Comparison of ENCODE assay signal across 23 mouse cellular contexts in the genomic region with DNA sequence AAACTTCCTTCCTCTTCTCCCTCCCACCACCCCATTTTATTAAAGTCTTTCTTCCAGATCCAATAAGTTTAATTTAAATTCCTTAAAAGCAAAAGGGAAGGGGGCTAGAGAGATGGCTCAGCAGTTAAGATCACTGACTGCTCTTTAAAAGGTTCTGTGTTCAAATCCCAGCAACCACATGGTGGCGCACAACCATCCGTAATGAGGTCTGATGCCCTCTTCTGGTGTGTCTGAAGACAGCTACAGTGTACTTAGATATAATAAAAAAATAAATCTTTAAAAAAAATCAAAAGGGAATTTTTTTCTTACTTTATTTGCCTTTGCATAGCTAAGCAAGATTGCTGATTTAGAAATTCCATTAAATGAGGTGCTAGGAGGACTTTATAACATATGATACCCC. TPM values are rescaled to one million over a fixed set of nuclear protein-coding genes. Genes with fewer than 3 reads are reported as not detected.
DNase-seq lines count a peak whose midpoint lies in the region; ATAC-seq and TF ChIP-seq lines count a peak whose summit lies in the region.
"Had no signal": no experiment of that assay in that cellular context is flagged by ENCODE, and none has a peak within 500 bp of the region (broad histone marks: within the 10 kb centered on the region; RNA-seq: fewer than 3 reads in every experiment).

No protein-coding gene starts in this region.

- TF ChIP-seq POLR2A in thymus, adult 2 months (IDR thresholded peaks at IDR 0.05; ENCODE audit: control insufficient read depth, extremely low read depth, insufficient read depth, low read length, poor library complexity): no peak

- H3K27me3 ChIP-seq in forebrain, postnatal 0 days (ENCODE audit: insufficient read depth, low read length): no peaks in the 10 kb centered on the region
- H3K27me3 ChIP-seq in forebrain, embryonic 12.5 days: no peaks in the 10 kb centered on the region
- no peaks in the 10 kb centered on the region for H3K27me3 ChIP-seq in kidney, postnatal 0 days (ENCODE audit: insufficient read depth, low read length)
- no peaks in the 10 kb centered on the region for H3K27me3 ChIP-seq in kidney, embryonic 14.5 days (ENCODE audit: control insufficient read depth, insufficient read depth, low read length)
- no peaks in the 10 kb centered on the region for H3K27me3 ChIP-seq in lung, postnatal 0 days (replicated peaks; ENCODE audit: insufficient read depth, low read length)
- no peaks in the 10 kb centered on the region for H3K27me3 ChIP-seq in thymus, adult 2 months (ENCODE audit: control insufficient read depth, insufficient read depth, low read length)
- H3K27me3 ChIP-seq: heart, embryonic 12.5 days; heart, embryonic 15.5 days; hindbrain, embryonic 13.5 days had no signal

- ATAC-seq in forebrain, postnatal 0 days: no peak
- no peak for ATAC-seq in forebrain, embryonic 12.5 days (ENCODE audit: low FRiP score)
- ATAC-seq in kidney, postnatal 0 days (replicated peaks; ENCODE audit: low FRiP score, low read depth): no peak
- ATAC-seq in kidney, embryonic 14.5 days (ENCODE audit: low FRiP score, low TSS enrichment): no peak
- ATAC-seq in lung, postnatal 0 days: no peak
- ATAC-seq: forebrain, embryonic 14.5 days; hindbrain, embryonic 16.5 days had no signal

- DNase-seq in forebrain, postnatal 0 days: no peak
- DNase-seq in kidney, postnatal 0 days (ENCODE audit: low spot score): no peak
- DNase-seq in lung, postnatal 0 days (ENCODE audit: low spot score): no peak
- DNase-seq in lung, postnatal 25 days (ENCODE audit: low spot score): no peak
- DNase-seq in thymus, adult 2 months: no peak
- DNase-seq: adrenal gland, postnatal 10 days; adrenal gland, postnatal 36 days; cerebellum, adult 18-20 months; cerebellum, adult 9-10 months; cerebellum, postnatal 14 days; gastrocnemius, postnatal 25 days; heart, postnatal 10 days; heart, postnatal 36 days had no signal

- TF ChIP-seq CTCF in forebrain, postnatal 0 days (IDR thresholded peaks at IDR 0.05; ENCODE audit: low read depth): peak; percentile 28
- TF ChIP-seq CTCF in kidney, postnatal 0 days (IDR thresholded peaks at IDR 0.05; ENCODE audit: low read depth): peak; percentile 34
- TF ChIP-seq CTCF in lung, postnatal 0 days (IDR thresholded peaks at IDR 0.05): peak; percentile 35
- no peak for TF ChIP-seq CTCF in thymus, adult 2 months (IDR thresholded peaks at IDR 0.05; ENCODE audit: borderline replicate concordance, control insufficient read depth, extremely low read depth, insufficient read depth, low read length, poor library complexity)

- H3K4me2 ChIP-seq in forebrain, postnatal 0 days (ENCODE audit: low read depth): no peak overlapping the region
- no peak overlapping the region for H3K4me2 ChIP-seq in forebrain, embryonic 12.5 days
- H3K4me2 ChIP-seq in kidney, postnatal 0 days (ENCODE audit: low read length): no peak overlapping the region
- H3K4me2 ChIP-seq in kidney, embryonic 14.5 days (replicated peaks; ENCODE audit: low read depth, low read length): no peak overlapping the region
- H3K4me2 ChIP-seq in lung, postnatal 0 days (replicated peaks; ENCODE audit: low read depth, low read length): no peak overlapping the region
- H3K4me2 ChIP-seq: heart, embryonic 12.5 days; heart, embryonic 15.5 days; hindbrain, embryonic 13.5 days had no signal

- H3K4me3 ChIP-seq in forebrain, postnatal 0 days (ENCODE audit: low read depth, low read length): no peak overlapping the region
- no peak overlapping the region for H3K4me3 ChIP-seq in forebrain, embryonic 12.5 days (replicated peaks)
- no peak overlapping the region for H3K4me3 ChIP-seq in kidney, postnatal 0 days (replicated peaks; ENCODE audit: low read depth, low read length)
- H3K4me3 ChIP-seq in kidney, embryonic 14.5 days (ENCODE audit: low read length): no peak overlapping the region
- no peak overlapping the region for H3K4me3 ChIP-seq in lung, postnatal 0 days (ENCODE audit: low read depth, low read length)
- no peak overlapping the region for H3K4me3 ChIP-seq in thymus, adult 2 months (ENCODE audit: control insufficient read depth, insufficient read depth, low read length)
- H3K4me3 ChIP-seq: forebrain, embryonic 10.5 days; heart, embryonic 12.5 days; heart, embryonic 15.5 days; hindbrain, embryonic 10.5 days; hindbrain, embryonic 13.5 days had no signal

- H3K36me3 ChIP-seq in forebrain, postnatal 0 days (ENCODE audit: insufficient read depth): no peaks in the 10 kb centered on the region
- H3K36me3 ChIP-seq in forebrain, embryonic 12.5 days (replicated peaks): no peaks in the 10 kb centered on the region
- no peaks in the 10 kb centered on the region for H3K36me3 ChIP-seq in kidney, postnatal 0 days (ENCODE audit: insufficient read depth, low read length)
- no peaks in the 10 kb centered on the region for H3K36me3 ChIP-seq in kidney, embryonic 14.5 days (ENCODE audit: control insufficient read depth, insufficient read depth, low read length)
- H3K36me3 ChIP-seq in lung, postnatal 0 days (ENCODE audit: insufficient read depth, low read length): no peaks in the 10 kb centered on the region
- H3K36me3 ChIP-seq in thymus, adult 2 months (ENCODE audit: control insufficient read depth, insufficient read depth, low read length): no peaks in the 10 kb centered on the region
- H3K36me3 ChIP-seq: forebrain, embryonic 10.5 days; heart, embryonic 12.5 days; heart, embryonic 15.5 days; hindbrain, embryonic 10.5 days; hindbrain, embryonic 13.5 days had no signal

- no peaks in the 10 kb centered on the region for H3K9me3 ChIP-seq in forebrain, postnatal 0 days (ENCODE audit: low read length)
- no peaks in the 10 kb centered on the region; the same call in 1 of the 2 replicates for H3K9me3 ChIP-seq in forebrain, embryonic 12.5 days
- H3K9me3 ChIP-seq in kidney, postnatal 0 days (replicated peaks; ENCODE audit: low read length): no peaks in the 10 kb centered on the region
- no peaks in the 10 kb centered on the region for H3K9me3 ChIP-seq in kidney, embryonic 14.5 days (ENCODE audit: control insufficient read depth, low read length)
- H3K9me3 ChIP-seq in lung, postnatal 0 days (ENCODE audit: low read length): no peaks in the 10 kb centered on the region
- H3K9me3 ChIP-seq: forebrain, embryonic 10.5 days; heart, embryonic 15.5 days; hindbrain, embryonic 10.5 days; hindbrain, embryonic 13.5 days had no signal

- no peak overlapping the region for H3K9ac ChIP-seq in forebrain, postnatal 0 days
- no peak overlapping the region for H3K9ac ChIP-seq in forebrain, embryonic 12.5 days
- no peak overlapping the region for H3K9ac ChIP-seq in kidney, postnatal 0 days (ENCODE audit: low read depth, low read length)
- no peak overlapping the region for H3K9ac ChIP-seq in kidney, embryonic 14.5 days (ENCODE audit: low read depth, low read length)
- no peak overlapping the region for H3K9ac ChIP-seq in lung, postnatal 0 days (replicated peaks; ENCODE audit: low read depth)
- H3K9ac ChIP-seq: heart, embryonic 12.5 days; heart, embryonic 15.5 days; hindbrain, embryonic 13.5 days had no signal

- H3K4me1 ChIP-seq in forebrain, postnatal 0 days (ENCODE audit: insufficient read depth): no peaks in the 10 kb centered on the region
- H3K4me1 ChIP-seq in forebrain, embryonic 12.5 days: no peaks in the 10 kb centered on the region
- H3K4me1 ChIP-seq in kidney, postnatal 0 days (replicated peaks; ENCODE audit: insufficient read depth, low read length): no peaks in the 10 kb centered on the region; the same call in 1 of the 2 replicates
- H3K4me1 ChIP-seq in kidney, embryonic 14.5 days (ENCODE audit: control insufficient read depth, insufficient read depth, low read length): peaks cover 15% of the 10 kb centered on the region
- peaks cover 5% of the 10 kb centered on the region; the same call in 1 of the 2 replicates for H3K4me1 ChIP-seq in lung, postnatal 0 days (ENCODE audit: insufficient read depth, low read depth, low read length)
- H3K4me1 ChIP-seq in thymus, adult 2 months (replicated peaks; ENCODE audit: control insufficient read depth, insufficient read depth, low read length): no peaks in the 10 kb centered on the region
- H3K4me1 ChIP-seq: forebrain, embryonic 10.5 days; heart, embryonic 12.5 days; heart, embryonic 15.5 days; hindbrain, embryonic 10.5 days; hindbrain, embryonic 13.5 days had no signal

- 97% methylated on average over 2 of the region's 2 CpGs for WGBS in forebrain, postnatal 0 days
- 87% methylated on average over 2 of the region's 2 CpGs for WGBS in forebrain, embryonic 12.5 days
- 92% methylated on average over 2 of the region's 2 CpGs for WGBS in kidney, postnatal 0 days
- WGBS in kidney, embryonic 14.5 days: 90% methylated on average over 2 of the region's 2 CpGs
- 91% methylated on average over 2 of the region's 2 CpGs for WGBS in lung, postnatal 0 days
- WGBS in thymus, adult 2 months: 96% methylated on average over 2 of the region's 2 CpGs

- no peak overlapping the region for H3K27ac ChIP-seq in forebrain, postnatal 0 days (ENCODE audit: low read depth, low read length)
- no peak overlapping the region for H3K27ac ChIP-seq in forebrain, embryonic 12.5 days
- H3K27ac ChIP-seq in kidney, postnatal 0 days: no peak overlapping the region
- H3K27ac ChIP-seq in kidney, embryonic 14.5 days (ENCODE audit: low read depth, low read length): no peak overlapping the region
- no peak overlapping the region for H3K27ac ChIP-seq in lung, postnatal 0 days (ENCODE audit: low read length)
- no peak overlapping the region for H3K27ac ChIP-seq in thymus, adult 2 months (ENCODE audit: control insufficient read depth, insufficient read depth, low read length)
- H3K27ac ChIP-seq: forebrain, embryonic 10.5 days; heart, embryonic 15.5 days; hindbrain, embryonic 10.5 days; hindbrain, embryonic 13.5 days had no signal

- TF ChIP-seq EP300 in lung, postnatal 0 days (IDR thresholded peaks at IDR 0.05): no peak

RNA-seq across cellular contexts. Expression of gene Limch1, which starts 37.2 kb away (rescaled TPM):
- total RNA-seq in forebrain, postnatal 0 days (2014; rRNA removed): 114 and 133 TPM in 2 replicates
- 49.5 and 62.8 TPM in 2 replicates for polyA plus RNA-seq in forebrain, postnatal 0 days (2015; fragmentation: Nextera tagmentation; extraction: Ambion mirVana)
- 35.3 and 38.2 TPM in 2 replicates for polyA plus RNA-seq in forebrain, embryonic 12.5 days (2016; fragmentation: Nextera tagmentation; extraction: Ambion mirVana)
- polyA plus RNA-seq in kidney, postnatal 0 days (2015; fragmentation: Nextera tagmentation; extraction: Ambion mirVana): 32.8 and 34.1 TPM in 2 replicates
- 36.7 and 48.9 TPM in 2 replicates for polyA plus RNA-seq in kidney, embryonic 14.5 days (2014; fragmentation: Nextera tagmentation; extraction: Ambion mirVana)
- 368 and 398 TPM in 2 replicates for polyA plus RNA-seq in lung, postnatal 0 days (2015; fragmentation: Nextera tagmentation; extraction: Ambion mirVana)
- polyA plus RNA-seq in thymus, adult 2 months (2012; rRNA removed): 3.8 and 5.0 TPM in 2 replicates
- total RNA-seq: granulocyte monocyte progenitor cell, adult 5-6 weeks had no signal
